Comparison of ENCODE assay signal across 16 mouse cellular contexts in genomic region chr12:80041510-80042324, GRCm38 (mm10).
A peak's percentile ranks its signal among the peaks of the same experiment; 100 is the strongest.
DNase-seq lines count a peak whose midpoint lies in the region; ATAC-seq and TF ChIP-seq lines count a peak whose summit lies in the region.
"Had no signal": no experiment of that assay in that cellular context is flagged by ENCODE, and none has a peak within 500 bp of the region (broad histone marks: within the 10 kb centered on the region; RNA-seq: fewer than 3 reads in every experiment).

No protein-coding gene starts in this region.

- no peak for TF ChIP-seq CTCF in layer of hippocampus, adult 2 months (conservative IDR thresholded peaks at IDR 0.05)

- H3K36me3 ChIP-seq in embryonic facial prominence, embryonic 10.5 days (replicated peaks), result no peaks in the 10 kb centered on the region
- H3K36me3 ChIP-seq: heart, embryonic 12.5 days; hindbrain, embryonic 15.5 days had no signal

- H3K4me1 ChIP-seq in embryonic facial prominence, embryonic 10.5 days, result peaks cover 25% of the 10 kb centered on the region
- H3K4me1 ChIP-seq: hindbrain, embryonic 15.5 days had no signal

- peak; percentile 36 for DNase-seq in gastrocnemius, postnatal 14 days
- no peak for DNase-seq in gastrocnemius, postnatal 10 days
- DNase-seq in B cell, adult 2 months, result peak; percentile 51 to 53
- no peak for DNase-seq in T-cell, adult 2 months (ENCODE audit: low spot score)
- no peak for DNase-seq in embryonic facial prominence, embryonic 10.5 days (ENCODE audit: low spot score)
- DNase-seq in layer of hippocampus, adult 2 months (ENCODE audit: low spot score in 2 of 2), result no peak
- DNase-seq: cerebellum, adult 9-11 months; forebrain, postnatal 0 days; kidney, adult 18-20 months; lung, postnatal 10 days; thymus, adult 2 months had no signal

- WGBS in embryonic facial prominence, embryonic 10.5 days, result 87% methylated on average over 11 of the region's 11 CpGs

- intact Hi-C loops in gastrocnemius, postnatal 14 days (cut with DNase I; ENCODE audit: low total_unique reads), result no loop called here

- no peak overlapping the region for H3K27ac ChIP-seq in embryonic facial prominence, embryonic 10.5 days (replicated peaks)
- no peak overlapping the region for H3K27ac ChIP-seq in layer of hippocampus, adult 2 months
- H3K27ac ChIP-seq: hindbrain, embryonic 15.5 days; liver, embryonic 14.5 days had no signal

- no peaks in the 10 kb centered on the region for H3K9me3 ChIP-seq in embryonic facial prominence, embryonic 10.5 days
- H3K9me3 ChIP-seq: heart, embryonic 12.5 days; hindbrain, embryonic 15.5 days had no signal

- no peak overlapping the region for H3K4me3 ChIP-seq in embryonic facial prominence, embryonic 10.5 days
- H3K4me3 ChIP-seq in layer of hippocampus, adult 2 months, result no peak overlapping the region
- H3K4me3 ChIP-seq: heart, embryonic 12.5 days; hindbrain, embryonic 15.5 days had no signal

- 0 out of 2 replicates have a peak, but pooled peaks cover 3% of the 10 kb centered on the region for H3K27me3 ChIP-seq in embryonic facial prominence, embryonic 10.5 days (replicated peaks; ENCODE audit: low read depth, poor library complexity, severe bottlenecking)
- H3K27me3 ChIP-seq: heart, embryonic 12.5 days; hindbrain, embryonic 15.5 days had no signal

- ATAC-seq in common myeloid progenitor, adult 5-6 weeks (replicated peaks; ENCODE audit: low read depth, poor library complexity, severe bottlenecking), result peak; percentile 40; the same call in 1 of the 2 replicates
- ATAC-seq in megakaryocyte, adult 5-6 weeks (ENCODE audit: poor library complexity, severe bottlenecking), result peak; percentile 43
- ATAC-seq: forebrain, postnatal 0 days had no signal

Comparison
In these comparisons a context has a peak if more than half of its experiments do, and no peak if none do; other contexts are left out.
1. DNase-seq: peak in gastrocnemius, postnatal 14 days (single experiment) and B cell, adult 2 months (2 of 2); none in gastrocnemius, postnatal 10 days (single experiment), T-cell, adult 2 months (single experiment), embryonic facial prominence, embryonic 10.5 days (single experiment) and layer of hippocampus, adult 2 months (0 of 2).